Mouse (Mus musculus) ES-E14 (cell line): Measurements from ENCODE around the gene Gm1113. TPM values are rescaled to one million over a fixed set of nuclear protein-coding genes. Genes with fewer than 3 reads are reported as not detected.

ENCODE experiments used
- DNase-seq: peaks from one replicate; pipeline ENCODE4 v3.0.0-alpha.2; 2013; ENCODE audit warnings: low read depth, low spot score
- H3K27ac ChIP-seq: 2 replicates; pipeline ENCODE4 v1.5.1; 2012; ENCODE audit warnings: low read depth, mild to moderate bottlenecking, low read length, moderate library complexity, mixed read lengths; ENCODE audit not compliant: poor library complexity, insufficient read depth, severe bottlenecking
- H3K36me3 ChIP-seq: 2 replicates; pipeline ENCODE4 v1.6.1; 2012; ENCODE audit warnings: mild to moderate bottlenecking, low read length, moderate library complexity, mixed read lengths; ENCODE audit not compliant: control insufficient read depth, poor library complexity, insufficient read depth, severe bottlenecking
- H3K4me1 ChIP-seq, 2 experiments: fragments of 150-350 bp in 1 of 2; sonication (generic) in 1 of 2; 2 replicates each; pipeline ENCODE4 v1.6.1; 2012; ENCODE audit warnings: low read length in 2 of 2, mild to moderate bottlenecking in 1 of 2, mixed read lengths in 1 of 2; ENCODE audit not compliant: control insufficient read depth in 2 of 2, insufficient read depth in 2 of 2, poor library complexity in 1 of 2
- H3K4me3 ChIP-seq, 2 experiments: fragments of 150-350 bp in 1 of 2; sonication (generic) in 1 of 2; 2 replicates each; pipeline ENCODE4 v1.5.1; 2012; ENCODE audit warnings: low read length in 2 of 2, low read depth in 1 of 2, mild to moderate bottlenecking in 1 of 2, mixed read lengths in 1 of 2; ENCODE audit not compliant: insufficient read depth in 1 of 2, poor library complexity in 1 of 2, severe bottlenecking in 1 of 2
- H3K9ac ChIP-seq: 2 replicates; pipeline ENCODE4 v1.6.1; 2012; ENCODE audit warnings: low read depth, mild to moderate bottlenecking, low read length, mixed read lengths; ENCODE audit not compliant: poor library complexity, insufficient read depth, severe bottlenecking
- H3K9me3 ChIP-seq: fragments of 150-350 bp; sonication (generic); 2 replicates; pipeline ENCODE4 v1.6.1; 2012; ENCODE audit warnings: low read depth, mild to moderate bottlenecking, low read length; ENCODE audit not compliant: control insufficient read depth, insufficient read depth
- CHD2 ChIP-seq: IDR thresholded peaks from 2 replicates; pipeline ENCODE4 v1.6.1; 2014; ENCODE audit warnings: mild to moderate bottlenecking, low read depth, low read length, inconsistent platforms
- HCFC1 ChIP-seq: IDR thresholded peaks from 2 replicates; pipeline ENCODE4 v1.6.1; 2012; ENCODE audit warnings: low read length, inconsistent platforms, borderline replicate concordance; ENCODE audit not compliant: insufficient read depth
- MAFK ChIP-seq: IDR thresholded peaks from 2 replicates; pipeline ENCODE4 v1.6.1; 2014; ENCODE audit warnings: mild to moderate bottlenecking, low read depth, low read length, inconsistent platforms; ENCODE audit not compliant: insufficient read depth
- ZC3H11A ChIP-seq: IDR thresholded peaks from 2 replicates; pipeline ENCODE4 v1.6.1; 2012; ENCODE audit warnings: low read depth, mild to moderate bottlenecking, inconsistent platforms, low read length, borderline replicate concordance
- ZNF384 ChIP-seq: IDR thresholded peaks from 2 replicates; pipeline ENCODE4 v1.6.1; 2012; ENCODE audit warnings: low read depth, low read length, inconsistent platforms
- in situ Hi-C, 2 experiments: fragments of 600-800 bp; cut with MboI; formaldehyde crosslinking; loops; one replicate each; pipeline ENCODE4 v1.15.1; 2025; ENCODE audit warnings: low sequenced_read_pairs in 2 of 2, inconsistent platforms in 1 of 2; ENCODE audit not compliant: unreplicated experiment in 2 of 2
- total RNA-seq: library from RNA; depleted of rRNA; stranded (reverse); fragments of 300-350 nt; gene quantifications from 2 replicates; pipeline ENCODE4 v1.2.3, GENCODE M21; 2012

Gm1113 gene
- total RNA-seq, 1 experiment = not detected

GRCm38 (mm10) chr9:35491109-35491866 is 26.8 kb downstream of the Gm1113 start:
- no peak overlapping the region for H3K27ac ChIP-seq
- no peak overlapping the region for H3K9ac ChIP-seq
- H3K9me3 ChIP-seq = no peaks in the 10 kb centered on the region
- peaks cover 3% of the 10 kb centered on the region; the same call in 1 of the 2 replicates for H3K36me3 ChIP-seq
- DNase-seq = no peak
- in situ Hi-C loops = no loop called here
- TF ChIP-seq ZNF384 = no peak
- TF ChIP-seq ZC3H11A = no peak
- H3K4me1 ChIP-seq = peaks cover 2 to 8% of the 10 kb centered on the region in 2 experiments; a peak in 1 of 4 replicates
- H3K4me3 ChIP-seq = no peak overlapping the region

- Histone ChIP-seq H3K4me1 (no peaks in the 10 kb centered on the region), H3K36me3 (peaks cover 3% of the 10 kb centered on the region; the same call in 1 of the 2 replicates), H3K9ac (no peak overlapping the region), H3K4me3 (no peak overlapping the region), H3K9me3 (no peaks in the 10 kb centered on the region), H3K27ac (no peak overlapping the region)
- TF ChIP-seq MAFK = no peak
- no peak for TF ChIP-seq CHD2
- no peak for TF ChIP-seq HCFC1
- no peak for TF ChIP-seq ZNF384
- no peak for TF ChIP-seq ZC3H11A
- in situ Hi-C loops = no loop called here
- DNase-seq = no peak
Measured at GRCm38 (mm10) chr9:35488496-35488895, 29.6 kb downstream of the Gm1113 start.

- Histone ChIP-seq H3K27ac (no peak overlapping the region), H3K36me3 (peaks cover 5% of the 10 kb centered on the region; the same call in 1 of the 2 replicates), H3K9ac (no peak overlapping the region), H3K4me3 (no peak overlapping the region), H3K4me1 (no peaks in the 10 kb centered on the region), H3K9me3 (no peaks in the 10 kb centered on the region)
- in situ Hi-C loops = no loop called here
- DNase-seq = no peak
- TF ChIP-seq MAFK (no peak), ZNF384 (no peak), HCFC1 (no peak), ZC3H11A (no peak), CHD2 (no peak)
Measured at GRCm38 (mm10) chr9:35486616-35487015, 31.5 kb downstream of the Gm1113 start.

- in situ Hi-C loops = no loop called here
- Histone ChIP-seq H3K4me1 (no peaks in the 10 kb centered on the region), H3K36me3 (peaks cover 4% of the 10 kb centered on the region; the same call in 1 of the 2 replicates), H3K9ac (no peak overlapping the region), H3K9me3 (no peaks in the 10 kb centered on the region), H3K4me3 (no peak overlapping the region), H3K27ac (no peak overlapping the region)
- DNase-seq = no peak
- no peak for TF ChIP-seq CHD2
- TF ChIP-seq HCFC1 = no peak
- TF ChIP-seq MAFK = no peak
- no peak for TF ChIP-seq ZNF384
- TF ChIP-seq ZC3H11A = no peak
Measured at GRCm38 (mm10) chr9:35483949-35484348, 34.1 kb downstream of the Gm1113 start.
